Mouse (Mus musculus) cerebellum, adult 18-20 months (tissue): ENCODE measurements at regions not wholly inside any gene's neighbourhood (a gene's known extent, or its start where the extent isn't known, plus 50 kb on each side); places are given as distances from the start of the nearest gene placed in this dataset.

Source experiments
- DNase-seq, 2 experiments: peaks; one replicate each; pipeline ENCODE4 v3.0.0; 2021

- no peak for DNase-seq
These were observed 211.1 kb downstream of the Sp3 start for GRCm38 (mm10) chr2:72769030-72769630.

GRCm38 (mm10) chr2:72773401-72773800, 206.8 kb downstream of the Sp3 start:
- no peak for DNase-seq

DNA sequence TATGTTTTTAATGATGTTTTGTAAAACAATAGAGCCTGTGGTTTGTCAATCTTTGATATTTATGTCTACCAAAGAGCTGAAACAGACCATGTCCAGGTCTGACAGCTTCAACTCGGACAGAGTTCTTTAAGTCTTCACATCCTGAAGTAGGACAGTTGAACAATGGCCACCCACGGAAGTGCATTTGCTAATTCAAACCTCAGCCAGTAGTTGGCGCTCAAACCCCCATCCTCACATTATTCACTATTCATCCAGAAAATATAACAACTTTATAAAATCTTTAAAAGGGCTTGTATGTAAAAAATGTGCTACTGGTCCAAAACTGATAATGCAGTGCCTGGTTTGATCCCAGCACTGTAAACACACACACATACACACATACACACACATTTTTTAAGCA, 202.9 kb downstream of the Sp3 start:
- no peak for DNase-seq

- no peak for DNase-seq
These were observed 202.3 kb downstream of the Sp3 start for GRCm38 (mm10) chr2:72777806-72778510.

GRCm38 (mm10) chr2:72779268-72780163, 200.7 kb downstream of the Sp3 start:
- DNase-seq = no peak

DNA sequence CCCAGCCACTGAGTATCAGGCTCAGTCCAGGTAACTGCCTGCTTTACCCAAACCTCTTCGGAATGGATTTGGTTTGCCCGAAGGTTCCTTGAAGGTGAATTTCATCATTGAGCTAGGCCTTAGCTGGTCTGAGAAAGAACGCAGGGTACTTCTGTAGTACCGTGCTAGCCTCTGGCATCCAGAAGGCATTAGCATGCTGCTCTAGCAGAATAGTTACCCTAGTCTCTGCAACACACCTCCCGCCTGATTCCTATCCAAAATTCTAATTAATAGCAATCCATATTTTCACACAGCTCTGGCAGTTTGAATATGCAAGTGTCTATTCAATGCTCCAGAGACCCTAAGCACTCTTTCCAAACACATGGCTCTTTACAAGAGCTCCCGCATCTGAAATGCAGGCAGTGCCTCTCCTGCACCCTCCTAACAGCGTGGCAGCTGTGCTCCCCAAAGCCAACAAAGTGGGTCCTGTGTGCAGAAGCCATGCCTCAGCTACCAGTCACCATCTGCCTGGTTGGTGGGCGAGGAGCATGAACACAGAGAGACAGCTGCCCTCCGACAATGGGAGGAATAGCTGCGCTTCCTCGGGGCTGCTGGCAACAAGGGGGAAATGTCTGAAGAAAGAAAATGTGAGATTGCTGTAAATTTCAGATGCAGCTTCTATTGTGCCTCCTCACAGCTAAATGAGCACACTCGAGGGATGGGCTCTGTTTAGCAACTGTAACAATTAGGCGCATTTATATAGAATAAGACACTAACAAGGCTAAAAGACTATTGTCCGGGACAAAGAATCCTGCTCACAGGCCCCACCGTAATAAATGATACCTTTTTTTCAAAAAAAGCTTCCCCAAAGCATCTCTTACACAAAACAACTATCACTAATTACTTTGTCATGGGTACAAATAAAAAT, 198.6 kb downstream of the Sp3 start:
- no peak for DNase-seq

DNA sequence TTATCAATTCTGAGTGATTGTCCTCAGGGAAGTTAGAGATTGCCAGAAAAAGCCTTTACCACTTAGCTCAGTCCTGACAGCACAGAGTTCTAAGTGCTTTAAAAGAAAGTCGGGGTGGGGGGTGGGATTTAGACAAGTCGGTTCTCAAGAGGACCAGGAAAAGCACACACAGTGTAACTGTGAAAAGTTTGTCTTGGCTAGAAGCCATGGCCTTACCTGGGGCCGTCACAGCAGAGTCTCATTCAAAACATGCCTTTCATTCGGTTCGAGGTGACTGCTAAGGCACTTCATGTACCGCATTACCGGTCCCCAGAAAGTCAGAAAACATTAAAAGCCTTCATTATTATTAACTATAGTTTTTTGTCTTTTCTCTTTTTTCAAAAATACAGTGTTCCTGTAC, 197.9 kb downstream of the Sp3 start:
- DNase-seq = no peak

- no peak for DNase-seq
These were observed 194.7 kb downstream of the Sp3 start for GRCm38 (mm10) chr2:72785365-72786043.

- no peak for DNase-seq
These were observed 194.1 kb downstream of the Sp3 start for GRCm38 (mm10) chr2:72786044-72786737.

- DNase-seq = no peak
These were observed 192.6 kb downstream of the Sp3 start for GRCm38 (mm10) chr2:72787616-72788015.

GRCm38 (mm10) chr2:72791496-72791895, 188.8 kb downstream of the Sp3 start:
- DNase-seq = no peak

DNA sequence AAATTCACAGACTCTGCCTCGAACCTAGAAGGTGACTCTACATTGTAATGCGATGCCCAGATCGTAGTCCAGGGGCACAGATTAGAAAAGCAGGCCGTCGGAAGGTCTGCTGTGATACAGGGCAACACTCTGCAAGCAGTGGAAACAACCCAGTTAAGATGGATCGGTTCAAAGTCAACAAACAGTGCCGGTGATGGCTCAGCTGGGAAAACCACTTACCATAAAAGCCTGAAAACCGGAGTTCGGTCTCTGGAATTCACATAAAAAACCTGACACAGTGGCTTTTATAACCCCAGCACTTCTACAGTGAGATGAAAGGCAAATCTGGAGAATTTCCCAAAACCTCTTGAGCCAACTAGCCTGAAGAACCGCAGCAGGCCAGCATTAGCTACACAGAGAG, 186.8 kb downstream of the Sp3 start:
- DNase-seq = no peak

GRCm38 (mm10) chr2:72794501-72794900, 185.7 kb downstream of the Sp3 start:
- no peak for DNase-seq

DNA sequence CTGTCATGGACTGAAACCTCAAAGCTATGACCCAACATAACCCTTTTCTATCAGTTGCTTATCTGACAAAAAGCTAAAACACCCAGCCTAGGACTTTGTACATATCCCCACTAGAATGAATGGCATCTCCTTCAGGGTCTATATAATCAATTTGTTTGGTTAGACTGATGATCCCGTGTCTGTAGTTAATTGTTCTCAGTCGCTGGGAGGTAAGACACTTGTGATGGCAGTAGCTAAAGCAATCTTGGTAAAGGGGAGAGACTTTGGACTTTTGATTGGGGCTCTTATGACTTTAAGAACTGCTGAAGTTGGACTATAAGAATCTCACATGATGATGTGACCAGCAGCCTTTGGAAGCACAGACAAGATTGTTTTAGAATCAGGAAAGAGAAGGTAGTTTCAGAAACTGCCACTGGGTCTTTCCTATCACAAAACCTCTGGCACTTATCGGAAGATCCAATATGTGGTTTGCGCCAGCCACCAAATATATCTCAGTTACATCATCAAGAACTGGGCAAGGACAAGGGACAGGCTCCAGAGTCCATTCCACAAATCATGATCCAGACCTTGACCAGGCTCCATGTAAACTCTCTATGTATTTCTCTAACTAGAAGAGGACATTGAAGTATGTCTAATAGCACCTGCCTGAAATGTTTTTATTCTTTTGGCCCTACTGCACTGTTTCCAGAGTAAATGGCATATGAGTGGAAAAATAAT, 183.1 kb downstream of the Sp3 start:
- DNase-seq = no peak

GRCm38 (mm10) chr2:72800696-72801095, 179.6 kb downstream of the Sp3 start:
- DNase-seq = no peak

GRCm38 (mm10) chr2:72813282-72813974, 166.8 kb downstream of the Sp3 start:
- DNase-seq = no peak

DNA sequence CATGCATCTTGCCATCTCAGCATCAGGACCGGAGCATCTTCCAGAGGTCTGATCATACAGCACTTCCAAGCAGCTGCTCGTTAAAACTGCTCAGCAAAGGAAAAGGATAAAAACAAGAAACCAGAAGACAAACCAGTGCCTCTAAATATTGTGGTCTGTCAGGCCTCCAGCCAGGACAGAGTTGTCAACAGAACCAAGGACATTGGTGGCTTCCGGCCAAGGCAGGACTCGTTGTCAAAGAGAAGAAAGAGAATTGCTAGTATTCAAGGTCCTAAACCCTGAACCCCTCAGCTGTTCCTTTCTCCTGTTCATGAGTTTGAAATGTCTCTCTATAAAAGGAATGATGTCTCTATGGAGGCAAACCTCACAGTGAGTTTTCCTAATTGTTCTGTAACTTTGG, 155.0 kb downstream of the Sp3 start:
- no peak for DNase-seq

GRCm38 (mm10) chr2:72829139-72829538, 151.1 kb downstream of the Sp3 start:
- no peak for DNase-seq

- no peak for DNase-seq
These were observed 147.5 kb downstream of the Sp3 start for GRCm38 (mm10) chr2:72832770-72833169.

DNA sequence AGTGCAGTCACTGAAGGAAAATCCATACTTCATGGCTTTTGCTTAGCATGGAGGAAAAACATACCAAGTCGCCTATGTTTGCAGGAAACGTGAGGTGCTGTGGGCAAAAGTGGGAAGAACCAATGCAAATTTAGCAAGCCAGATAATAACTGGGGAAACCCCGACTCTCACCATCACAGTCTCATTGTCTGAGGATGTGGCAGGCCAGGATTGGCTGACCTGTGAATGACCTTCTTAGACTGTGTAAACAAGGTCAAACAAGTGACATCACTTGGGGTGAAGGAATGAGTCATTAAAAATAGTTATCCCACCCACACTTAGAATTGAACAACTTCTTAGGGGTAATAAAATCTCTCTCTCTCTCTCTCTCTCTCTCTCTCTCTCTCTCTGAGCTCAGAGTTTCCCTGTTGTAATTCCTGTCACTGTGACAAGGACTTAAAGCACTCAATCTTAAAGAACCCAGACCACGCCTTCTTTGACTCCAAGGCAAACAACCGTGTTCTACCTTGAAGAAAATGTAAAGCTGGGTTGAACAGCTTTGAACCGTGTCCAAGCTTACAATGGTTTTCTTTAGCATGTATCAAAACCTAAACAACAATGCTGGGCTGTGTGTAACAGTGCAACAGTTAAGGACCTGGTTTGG, 142.0 kb downstream of the Sp3 start:
- DNase-seq = no peak
